Mouse (Mus musculus) midbrain, embryonic 13.5 days (tissue): ENCODE measurements around the gene Itgb2l. TPM values are rescaled to one million over a fixed set of nuclear protein-coding genes. Genes with fewer than 3 reads are reported as not detected.

ENCODE experiments used
- ATAC-seq: fragments of 200-750 bp; cut with Nextera tagmentation; 2 replicates; pipeline ENCODE4 v1.8.0; 2017; ENCODE audit warnings: mild to moderate bottlenecking, moderate TSS enrichment, moderate library complexity
- H3K27ac ChIP-seq: fragments of 300-500 bp; sonication (generic); 2 replicates; pipeline ENCODE4 v1.5.1; 2015; ENCODE audit warnings: inconsistent platforms, mild to moderate bottlenecking, moderate library complexity
- H3K27me3 ChIP-seq: fragments of 300-500 bp; sonication (generic); 2 replicates; pipeline ENCODE4 v1.6.1; 2015; ENCODE audit warnings: mild to moderate bottlenecking, inconsistent platforms
- H3K36me3 ChIP-seq: fragments of 300-500 bp; sonication (generic); 2 replicates; pipeline ENCODE4 v1.6.1; 2015; ENCODE audit warnings: mild to moderate bottlenecking, inconsistent platforms
- H3K4me1 ChIP-seq: fragments of 300-500 bp; sonication (generic); replicated peaks from 2 replicates; pipeline ENCODE4 v1.6.1; 2015; ENCODE audit warnings: inconsistent platforms
- H3K4me2 ChIP-seq: fragments of 300-500 bp; sonication (generic); replicated peaks from 2 replicates; pipeline ENCODE4 v1.6.1; 2015; ENCODE audit warnings: moderate library complexity, mild to moderate bottlenecking, inconsistent platforms
- H3K4me3 ChIP-seq: fragments of 300-500 bp; sonication (generic); replicated peaks from 2 replicates; pipeline ENCODE4 v1.5.1; 2015; ENCODE audit warnings: mild to moderate bottlenecking, inconsistent platforms
- H3K9ac ChIP-seq: fragments of 300-500 bp; sonication (generic); replicated peaks from 2 replicates; pipeline ENCODE4 v1.6.1; 2015; ENCODE audit warnings: mild to moderate bottlenecking, inconsistent platforms
- H3K9me3 ChIP-seq: fragments of 300-500 bp; sonication (generic); 2 replicates; pipeline ENCODE4 v1.6.1; 2016; ENCODE audit warnings: mild to moderate bottlenecking, inconsistent platforms
- WGBS: fragments of 180-500 bp; shearing (Covaris S2); methylation state at CpG from one replicate; pipeline ENCODE4 v1.1.7; 2015; 5-methylcytosine and 5-hydroxymethylcytosine counted together
- polyA plus RNA-seq: library from polyadenylated mRNA; unstranded; fragments of >200 nt; fragmentation: Nextera tagmentation; extraction: Ambion mirVana; gene quantifications from 2 replicates; pipeline ENCODE4 v1.2.1, GENCODE M21; 2015

The Itgb2l gene
- polyA plus RNA-seq, 1 experiment from 2014 or later, result not detected

- Histone ChIP-seq H3K36me3 (no peaks in the 10 kb centered on the region), H3K9me3 (no peaks in the 10 kb centered on the region), H3K27ac (no peak overlapping the region), H3K4me1 (no peaks in the 10 kb centered on the region), H3K9ac (no peak overlapping the region), H3K4me3 (no peak overlapping the region), H3K27me3 (no peaks in the 10 kb centered on the region), H3K4me2 (no peak overlapping the region)
- 90% methylated on average over 5 of the region's 5 CpGs for WGBS
- ATAC-seq, result no peak
Measured at GRCm38 (mm10) chr16:96382496-96383181, 60.8 kb downstream of the Itgb2l start.

DNA sequence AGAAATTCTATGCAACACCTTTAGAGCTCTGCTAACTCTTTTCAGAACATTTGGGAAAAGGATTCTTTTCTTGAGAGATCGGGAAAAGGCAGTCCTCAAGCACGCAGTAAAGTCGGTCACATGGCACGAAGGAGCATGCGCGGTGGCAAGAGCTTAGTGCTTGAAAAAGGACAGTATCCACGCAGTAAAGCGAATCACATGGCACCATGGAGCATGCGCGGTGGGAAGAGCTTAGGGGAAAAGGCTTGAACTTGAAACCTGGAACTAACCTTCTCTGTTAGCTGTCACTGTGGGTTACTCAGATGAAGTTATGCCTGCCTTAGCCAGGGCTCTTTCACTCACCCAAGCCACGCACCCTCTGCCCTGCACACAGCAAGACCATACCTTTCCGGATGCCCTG lies 62.0 kb downstream of the Itgb2l start:
- WGBS, result 90% methylated on average over 12 of the region's 12 CpGs
- no peaks in the 10 kb centered on the region for H3K27me3 ChIP-seq

DNA sequence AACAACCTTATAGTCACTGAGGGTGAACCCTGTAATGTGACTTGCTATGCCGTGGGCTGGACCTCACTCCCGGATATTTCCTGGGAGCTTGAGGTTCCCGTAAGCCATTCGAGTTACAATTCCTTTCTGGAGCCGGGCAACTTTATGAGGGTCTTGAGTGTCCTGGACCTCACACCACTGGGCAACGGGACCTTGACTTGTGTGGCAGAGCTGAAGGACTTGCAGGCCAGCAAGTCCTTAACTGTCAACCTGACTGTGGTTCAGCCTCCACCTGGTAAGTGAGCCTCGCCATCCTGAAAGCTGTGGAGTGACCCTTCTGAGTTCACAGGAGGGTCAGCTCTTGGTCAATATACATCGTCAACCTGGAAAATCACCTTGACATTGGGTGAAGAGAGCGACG lies 65.3 kb downstream of the Itgb2l start:
- 94% methylated on average over 10 of the region's 10 CpGs for WGBS

More for the DNA sequence above, 62.0 kb downstream of the Itgb2l start:
- H3K27ac ChIP-seq, result no peak overlapping the region
- no peak overlapping the region for H3K4me3 ChIP-seq
- H3K9me3 ChIP-seq, result no peaks in the 10 kb centered on the region
- ATAC-seq, result no peak
- no peaks in the 10 kb centered on the region for H3K4me1 ChIP-seq
- H3K36me3 ChIP-seq, result no peaks in the 10 kb centered on the region
- no peak overlapping the region for H3K9ac ChIP-seq
- no peak overlapping the region for H3K4me2 ChIP-seq

GRCm38 (mm10) chr16:96376342-96376741 lies 67.1 kb downstream of the Itgb2l start:
- 23% methylated on average over 7 of the region's 7 CpGs for WGBS
- no peak overlapping the region for H3K27ac ChIP-seq

More for the DNA sequence above, 65.3 kb downstream of the Itgb2l start:
- Histone ChIP-seq H3K36me3 (no peaks in the 10 kb centered on the region), H3K9ac (no peak overlapping the region), H3K9me3 (no peaks in the 10 kb centered on the region), H3K4me2 (no peak overlapping the region), H3K4me3 (no peak overlapping the region), H3K27me3 (no peaks in the 10 kb centered on the region), H3K4me1 (no peaks in the 10 kb centered on the region), H3K27ac (no peak overlapping the region)
- no peak for ATAC-seq

DNA sequence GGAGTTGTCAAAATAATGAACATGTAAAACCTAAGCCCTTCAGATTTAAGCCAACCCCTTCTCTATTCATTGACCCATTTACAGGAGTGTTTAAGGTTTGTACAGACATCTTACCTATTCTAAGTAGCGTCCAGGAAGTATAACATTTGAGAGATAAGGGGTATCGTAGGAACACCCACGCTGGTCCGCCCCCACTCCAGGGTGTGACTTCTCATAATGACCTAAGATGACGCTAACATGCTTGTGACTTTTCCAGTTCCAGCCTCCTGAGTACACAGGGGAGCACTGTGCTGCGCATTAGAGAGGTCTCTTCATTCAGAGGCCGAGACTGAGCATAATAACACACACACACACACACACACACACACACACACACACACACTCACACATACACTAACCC lies 67.9 kb downstream of the Itgb2l start:
- H3K27ac ChIP-seq, result no peak overlapping the region
- H3K4me2 ChIP-seq, result no peak overlapping the region
- H3K9me3 ChIP-seq, result no peaks in the 10 kb centered on the region
- H3K4me3 ChIP-seq, result no peak overlapping the region
- H3K36me3 ChIP-seq, result no peaks in the 10 kb centered on the region
- no peak for ATAC-seq
- no peaks in the 10 kb centered on the region for H3K4me1 ChIP-seq
- WGBS, result 90% methylated on average over 7 of the region's 7 CpGs
- H3K27me3 ChIP-seq, result no peaks in the 10 kb centered on the region
- no peak overlapping the region for H3K9ac ChIP-seq

More at GRCm38 (mm10) chr16:96376342-96376741, 67.1 kb downstream of the Itgb2l start:
- Histone ChIP-seq H3K4me3 (no peak overlapping the region), H3K27me3 (no peaks in the 10 kb centered on the region), H3K36me3 (no peaks in the 10 kb centered on the region), H3K4me1 (no peaks in the 10 kb centered on the region), H3K9me3 (no peaks in the 10 kb centered on the region), H3K4me2 (no peak overlapping the region), H3K9ac (no peak overlapping the region)
- no peak for ATAC-seq

GRCm38 (mm10) chr16:96372752-96373118 lies 70.7 kb downstream of the Itgb2l start:
- H3K27ac ChIP-seq, result no peak overlapping the region
- no peaks in the 10 kb centered on the region for H3K36me3 ChIP-seq
- H3K9me3 ChIP-seq, result no peaks in the 10 kb centered on the region
- 85% methylated on average over 8 of the region's 8 CpGs for WGBS
- no peak overlapping the region for H3K4me2 ChIP-seq
- H3K4me1 ChIP-seq, result no peaks in the 10 kb centered on the region
- no peak for ATAC-seq
- H3K4me3 ChIP-seq, result no peak overlapping the region
- no peak overlapping the region for H3K9ac ChIP-seq
- H3K27me3 ChIP-seq, result no peaks in the 10 kb centered on the region

Other genes with a start within 250 kb of the Itgb2l start
- 1.3 and 1.7 TPM in 2 replicates for gene Sh3bgr, start 243.2 kb downstream of the Itgb2l start, polyA plus RNA-seq
- 1.5 and 1.6 TPM in 2 replicates for gene B3galt5, start 207.8 kb downstream of the Itgb2l start, polyA plus RNA-seq
- gene Pcp4, start 24.0 kb upstream of the Itgb2l start, polyA plus RNA-seq, result 177 and 218 TPM in 2 replicates